Mouse (Mus musculus) CD4-positive naive resting alpha-beta T cell, adult 57 days (primary cell): Measurements from ENCODE around the gene Apln. TPM values are rescaled to one million over a fixed set of nuclear protein-coding genes. Genes with fewer than 3 reads are reported as not detected.

Source experiments
- total RNA-seq: library from RNA; stranded (reverse); gene quantifications from one replicate; pipeline ENCODE4 v1.2.4, GENCODE M21; 2023

Apln gene
- total RNA-seq = not detected

DNA sequence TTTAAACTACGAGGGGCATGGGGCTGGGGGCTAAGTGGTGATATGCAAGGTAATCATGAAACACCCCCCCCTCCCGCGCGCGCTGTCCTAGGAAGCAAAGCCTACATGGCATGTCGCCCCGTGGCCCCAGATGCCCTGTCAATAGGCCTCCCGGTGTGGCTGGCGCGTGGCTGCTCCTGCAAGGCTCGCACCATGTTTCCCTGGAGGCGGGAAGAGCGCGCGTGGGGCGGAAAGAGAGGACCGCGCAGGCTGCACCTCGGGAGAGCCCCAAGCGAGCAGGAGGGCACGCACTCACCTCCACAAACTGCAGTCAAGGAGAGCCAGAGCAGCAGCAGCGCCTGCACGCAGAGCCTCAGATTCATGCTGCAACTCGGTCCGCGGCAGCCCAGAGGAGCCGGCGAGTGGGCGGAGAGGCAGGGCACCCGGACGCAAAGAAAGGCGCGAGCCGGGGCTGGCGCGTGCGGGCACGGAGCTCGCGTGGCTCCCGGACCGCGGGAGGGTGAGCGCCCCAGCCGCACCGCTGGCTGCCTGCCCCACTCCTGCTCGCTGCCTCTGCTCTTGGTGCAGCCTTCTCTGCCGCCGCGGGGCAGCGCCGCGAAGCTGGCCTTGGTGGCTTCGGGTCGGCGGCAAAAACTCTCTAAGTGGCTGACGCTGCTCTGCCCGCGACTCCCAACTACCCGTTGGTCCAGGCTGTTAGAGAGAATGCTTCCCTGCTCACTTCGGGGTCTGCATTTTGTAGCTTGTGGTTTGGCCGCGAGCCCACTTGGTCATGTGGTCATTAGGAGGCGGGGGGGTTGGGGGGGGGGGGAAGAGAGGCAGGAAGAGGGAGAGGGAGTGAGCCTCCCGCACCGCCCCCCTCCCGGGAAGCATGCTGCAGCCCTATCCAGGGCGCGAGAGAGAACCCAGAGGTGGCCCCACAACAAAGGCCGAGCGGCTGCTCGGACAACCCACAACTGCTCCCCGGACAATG, at the start of gene Apln:
Apln (minus strand) TSS at position 710 of the 970 bp plus-strand sequence.

Other genes with a start within 250 kb of the Apln start
- gene Smarca1, start 141.9 kb downstream of the Apln start, total RNA-seq = not detected
- 14.9 TPM for gene Ocrl, start 122.5 kb downstream of the Apln start, total RNA-seq
- gene Xpnpep2, start 73.9 kb upstream of the Apln start, total RNA-seq = not detected
- gene Sash3, start 111.6 kb upstream of the Apln start, total RNA-seq = 188 TPM
- gene Zdhhc9, start 174.0 kb upstream of the Apln start, total RNA-seq = 30.7 TPM
- 45.4 TPM for gene Utp14a, start 222.0 kb upstream of the Apln start, total RNA-seq